Mouse (Mus musculus) CH12.LX (cell line): ENCODE results near the gene Rasgrp3. TPM values are rescaled to one million over a fixed set of nuclear protein-coding genes. Genes with fewer than 3 reads are reported as not detected.

Experiments
- DNase-seq: peaks from one replicate; pipeline ENCODE4 v3.0.0-alpha.2; 2013; ENCODE audit errors: extremely low read depth
- H3K27ac ChIP-seq: 2 replicates; pipeline ENCODE4 v1.5.1; 2012; ENCODE audit warnings: low read depth, mild to moderate bottlenecking, control low read depth, moderate library complexity; ENCODE audit not compliant: insufficient read depth
- H3K27me3 ChIP-seq: replicated peaks from 2 replicates; pipeline ENCODE3; 2012; ENCODE audit warnings: inconsistent platforms
- H3K36me3 ChIP-seq, 2 experiments: replicated peaks in 1 of 2; 2 replicates each; pipeline versions ENCODE3 to v1.6.1; 2012; ENCODE audit warnings: inconsistent platforms in 1 of 2, low read length in 1 of 2, mild to moderate bottlenecking in 1 of 2, mixed read lengths in 1 of 2, moderate library complexity in 1 of 2; ENCODE audit not compliant: control insufficient read depth in 1 of 2, insufficient read depth in 1 of 2
- H3K4me1 ChIP-seq, 2 experiments: 2 replicates each; pipeline ENCODE4 v1.6.1; 2012; ENCODE audit warnings: inconsistent platforms in 1 of 2, moderate library complexity in 1 of 2; ENCODE audit not compliant: insufficient read depth in 2 of 2, control insufficient read depth in 1 of 2
- H3K4me2 ChIP-seq: 2 replicates; pipeline ENCODE4 v1.6.1; 2012; ENCODE audit warnings: low read depth, mild to moderate bottlenecking, control low read depth; ENCODE audit not compliant: poor library complexity, insufficient read depth, severe bottlenecking
- H3K4me3 ChIP-seq, 3 experiments: fragments of 150-350 bp in 1 of 3; sonication (generic) in 1 of 3; replicated peaks in 1 of 3; 2 replicates each; pipeline versions ENCODE3 to v1.5.1; 2011 to 2012; ENCODE audit warnings: low read depth in 2 of 3, low read length in 2 of 3, mild to moderate bottlenecking in 2 of 3, moderate library complexity in 2 of 3, control low read depth in 1 of 3, improper control_type of control experiment in 1 of 3, inconsistent platforms in 1 of 3, mixed read lengths in 1 of 3; ENCODE audit not compliant: poor library complexity in 1 of 3
- H3K79me2 ChIP-seq: replicated peaks from 2 replicates; pipeline ENCODE4 v1.6.1; 2012; ENCODE audit warnings: mild to moderate bottlenecking, moderate library complexity; ENCODE audit not compliant: control insufficient read depth, poor library complexity, insufficient read depth, severe bottlenecking; ENCODE audit errors: extremely low read depth
- H3K9ac ChIP-seq: 2 replicates; pipeline ENCODE4 v1.6.1; 2012; ENCODE audit warnings: low read depth, mild to moderate bottlenecking, control low read depth, moderate library complexity; ENCODE audit not compliant: insufficient read depth
- H3K9me3 ChIP-seq: replicated peaks from 2 replicates; pipeline ENCODE3; 2012; ENCODE audit warnings: low read length, inconsistent platforms, mixed read lengths
- CTCF ChIP-seq, 2 experiments: IDR thresholded peaks in 1 of 2; conservative IDR thresholded peaks in 1 of 2; 2 replicates each; pipeline ENCODE4 v1.5.1; 2011 to 2012; ENCODE audit warnings: low read depth in 2 of 2, low read length in 2 of 2, improper control_type of control experiment in 1 of 2, inconsistent platforms in 1 of 2, mild to moderate bottlenecking in 1 of 2, moderate library complexity in 1 of 2
- E2F4 ChIP-seq: IDR thresholded peaks from 2 replicates; pipeline ENCODE4 v1.6.1; 2011; ENCODE audit warnings: low read depth, low read length, improper control_type of control experiment; ENCODE audit not compliant: insufficient replicate concordance
- EP300 ChIP-seq: IDR thresholded peaks from 2 replicates; pipeline ENCODE4 v1.6.1; 2011; ENCODE audit warnings: low read length, improper control_type of control experiment
- GABPA ChIP-seq: IDR thresholded peaks from 2 replicates; pipeline ENCODE4 v1.6.1; 2012; ENCODE audit warnings: low read depth, low read length, improper control_type of control experiment, inconsistent platforms; ENCODE audit not compliant: insufficient replicate concordance
- IRF4 ChIP-seq: IDR thresholded peaks from 2 replicates; pipeline ENCODE4 v1.6.1; 2014; ENCODE audit warnings: low read depth, mild to moderate bottlenecking, inconsistent platforms, low read length, improper control_type of control experiment
- JUN ChIP-seq: IDR thresholded peaks from 2 replicates; pipeline ENCODE4 v1.6.1; 2011; ENCODE audit warnings: low read depth, mild to moderate bottlenecking, low read length, improper control_type of control experiment, moderate library complexity; ENCODE audit not compliant: insufficient read depth
- JUND ChIP-seq: conservative IDR thresholded peaks from 2 replicates; pipeline ENCODE4 v1.6.1; 2011; ENCODE audit warnings: low read depth, low read length, improper control_type of control experiment
- KAT2A ChIP-seq: IDR thresholded peaks from 2 replicates; pipeline ENCODE4 v1.6.1; 2012; ENCODE audit warnings: low read length, improper control_type of control experiment, inconsistent platforms; ENCODE audit not compliant: insufficient replicate concordance
- MAFK ChIP-seq: IDR thresholded peaks from 2 replicates; pipeline ENCODE4 v1.6.1; 2011; ENCODE audit warnings: low read length, improper control_type of control experiment; ENCODE audit not compliant: insufficient replicate concordance
- MAX ChIP-seq: IDR thresholded peaks from 2 replicates; pipeline ENCODE4 v1.6.1; 2011; ENCODE audit warnings: low read length, improper control_type of control experiment
- MAZ ChIP-seq: IDR thresholded peaks from 2 replicates; pipeline ENCODE4 v1.6.1; 2012; ENCODE audit warnings: low read depth, mild to moderate bottlenecking, inconsistent platforms, low read length, improper control_type of control experiment, moderate library complexity
- MEF2A ChIP-seq: IDR thresholded peaks from 2 replicates; pipeline ENCODE4 v1.6.1; 2014; ENCODE audit warnings: low read depth, mild to moderate bottlenecking, inconsistent platforms, low read length, improper control_type of control experiment, borderline replicate concordance
- MXI1 ChIP-seq: IDR thresholded peaks from 2 replicates; pipeline ENCODE4 v1.6.1; 2011; ENCODE audit warnings: mild to moderate bottlenecking, low read depth, low read length, improper control_type of control experiment
- MYC ChIP-seq: IDR thresholded peaks from 2 replicates; pipeline ENCODE4 v1.6.1; 2011; ENCODE audit warnings: low read depth, mild to moderate bottlenecking, improper control_type of control experiment, low read length
- NELFE ChIP-seq: IDR thresholded peaks from 2 replicates; pipeline ENCODE4 v1.6.1; 2011; ENCODE audit warnings: low read depth, low read length, improper control_type of control experiment
- PAX5 ChIP-seq: IDR thresholded peaks from 2 replicates; pipeline ENCODE4 v1.6.1; 2012; ENCODE audit warnings: low read length, inconsistent platforms, mixed read lengths
- POLR2A ChIP-seq: IDR thresholded peaks from 2 replicates; pipeline ENCODE4 v1.6.1; 2011; ENCODE audit warnings: low read depth, mild to moderate bottlenecking, improper control_type of control experiment, low read length
- POLR2AphosphoS2 ChIP-seq: IDR thresholded peaks from 2 replicates; pipeline ENCODE4 v1.6.1; 2011; ENCODE audit warnings: low read depth, low read length, improper control_type of control experiment
- RAD21 ChIP-seq: IDR thresholded peaks from 2 replicates; pipeline ENCODE4 v1.6.1; 2011; ENCODE audit warnings: low read depth, mild to moderate bottlenecking, low read length, improper control_type of control experiment, moderate library complexity
- RCOR1 ChIP-seq: conservative IDR thresholded peaks from 2 replicates; pipeline ENCODE4 v1.6.1; 2012; ENCODE audit warnings: low read depth, mild to moderate bottlenecking, inconsistent platforms, low read length, improper control_type of control experiment
- SIN3A ChIP-seq: IDR thresholded peaks from 2 replicates; pipeline ENCODE4 v1.6.1; 2012; ENCODE audit warnings: low read length, improper control_type of control experiment, inconsistent platforms
- SMC3 ChIP-seq: IDR thresholded peaks from 2 replicates; pipeline ENCODE4 v1.6.1; 2011; ENCODE audit warnings: low read depth, low read length, improper control_type of control experiment
- UBTF ChIP-seq: IDR thresholded peaks from 2 replicates; pipeline ENCODE4 v1.6.1; 2012; ENCODE audit warnings: low read depth, mild to moderate bottlenecking, inconsistent platforms, low read length, improper control_type of control experiment, moderate library complexity
- USF1 ChIP-seq: IDR thresholded peaks from 2 replicates; pipeline ENCODE4 v1.6.1; 2014; ENCODE audit warnings: low read depth, mild to moderate bottlenecking, inconsistent platforms, low read length, improper control_type of control experiment
- USF2 ChIP-seq: conservative IDR thresholded peaks from 2 replicates; pipeline ENCODE4 v1.6.1; 2011; ENCODE audit warnings: low read depth, low read length, improper control_type of control experiment
- ZMIZ1 ChIP-seq: IDR thresholded peaks from 2 replicates; pipeline ENCODE4 v1.6.1; 2012; ENCODE audit warnings: low read depth, mild to moderate bottlenecking, inconsistent platforms, low read length, improper control_type of control experiment
- ZNF384 ChIP-seq: IDR thresholded peaks from 2 replicates; pipeline ENCODE4 v1.6.1; 2012; ENCODE audit warnings: low read depth, low read length, improper control_type of control experiment, inconsistent platforms
- dilution Hi-C: fragments of 300-500 bp; cut with MboI; formaldehyde crosslinking; loops from 2 replicates; pipeline ENCODE4 v1.14.3; 2020; ENCODE audit warnings: low sequenced_read_pairs; ENCODE audit not compliant: extremely low pct_unique_long_range_greater_than_20kb, extremely low pct_ligation_motif_present
- in situ Hi-C: fragments of 300-500 bp; cut with MboI; formaldehyde crosslinking; loops from 3 replicates; pipeline ENCODE4 v1.14.3; 2019; ENCODE audit warnings: low sequenced_read_pairs, low pct_ligation_motif_present, low pct_unique_long_range_greater_than_20kb, mixed read lengths
- polyA plus RNA-seq: library from polyadenylated mRNA; unstranded; fragments of >175 nt; gene quantifications from 2 replicates; pipeline ENCODE4 v1.2.1, GENCODE M21; 2012; ENCODE audit warnings: low read depth; ENCODE audit not compliant: insufficient read length
- total RNA-seq, 2 experiments: library from RNA; depleted of rRNA; stranded (reverse); fragments of 300-350 nt in 1 of 2; fragments of >200 nt in 1 of 2; gene quantifications; 2 replicates each; pipeline ENCODE4 v1.2.3; 2012 to 2014

The Rasgrp3 gene
- total and polyA plus RNA-seq, 3 experiments, result 79.6 to 164 (median 161) TPM

DNA sequence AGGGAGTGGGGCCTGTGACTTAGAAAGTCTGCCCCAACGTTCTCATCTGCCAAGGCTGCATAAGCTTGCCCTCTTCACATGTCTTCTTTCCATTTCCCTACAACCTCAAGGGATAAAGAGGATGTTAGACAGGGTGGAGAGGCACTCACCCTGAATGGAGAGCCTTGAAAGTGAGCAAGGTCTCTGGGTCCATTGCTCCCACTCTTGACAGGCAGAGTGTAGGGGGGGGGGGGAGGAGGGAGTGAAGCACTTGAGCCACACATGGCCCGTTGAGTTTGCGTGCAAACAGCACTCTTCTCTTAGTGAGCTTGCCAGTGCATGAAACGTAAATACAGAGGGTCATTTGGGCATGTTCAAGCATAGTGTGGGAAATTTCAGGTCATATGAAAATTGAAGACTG, 59.5 kb downstream of the Rasgrp3 start:
- no peak for DNase-seq
- Histone ChIP-seq H3K4me3 (no peak overlapping the region), H3K4me2 (no peak overlapping the region), H3K36me3 (peaks cover 60 to 86% of the 10 kb centered on the region in 2 experiments), H3K9ac (no peak overlapping the region), H3K79me2 (peaks cover 14% of the 10 kb centered on the region), H3K27me3 (no peaks in the 10 kb centered on the region), H3K9me3 (no peaks in the 10 kb centered on the region), H3K27ac (peak overlapping the region; percentile 1; the same call in 1 of the 2 replicates), H3K4me1 (peaks cover 8 to 32% of the 10 kb centered on the region in 2 experiments)
- in situ Hi-C loops (no loop called here), dilution Hi-C loops (no loop called here)
- TF ChIP-seq MEF2A (no peak), ZMIZ1 (no peak), POLR2A (no peak), CTCF (conservative IDR thresholded peaks at IDR 0.05 in 1 of 2, IDR thresholded peaks at IDR 0.05 in 1 of 2; ENCODE audit: low read depth in 2 of 2, low read length in 2 of 2) (no peak), UBTF (no peak), NELFE (no peak), MAZ (no peak), IRF4 (no peak), SMC3 (no peak), SIN3A (no peak), ZNF384 (no peak), KAT2A (no peak), MAX (no peak), PAX5 (no peak)

DNA sequence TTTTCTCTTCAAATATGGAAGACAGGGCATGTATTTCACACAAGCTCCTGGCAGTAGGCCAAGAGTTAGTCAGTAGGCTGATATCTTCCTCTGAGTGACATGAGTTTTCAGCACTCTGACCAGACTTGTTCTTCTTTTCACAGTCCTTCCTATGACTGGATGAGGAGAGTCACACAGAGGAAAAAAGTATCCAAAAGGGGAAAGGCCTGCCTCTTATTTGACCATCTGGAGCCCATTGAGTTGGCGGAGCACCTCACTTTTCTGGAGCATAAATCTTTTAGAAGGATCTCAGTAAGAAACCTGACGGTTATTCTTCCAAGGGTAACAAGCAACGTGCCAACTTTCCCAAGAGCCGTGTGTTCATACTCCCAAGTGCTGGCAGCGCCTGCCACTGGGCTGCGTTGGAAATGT, 62.5 kb downstream of the Rasgrp3 start:
- peaks cover 60 to 84% of the 10 kb centered on the region in 2 experiments for H3K36me3 ChIP-seq
- no peaks in the 10 kb centered on the region for H3K27me3 ChIP-seq
- dilution Hi-C loops (no loop called here), in situ Hi-C loops (no loop called here)
- H3K27ac ChIP-seq, result no peak overlapping the region
- no peak overlapping the region for H3K9ac ChIP-seq
- no peak for TF ChIP-seq MAFK
- TF ChIP-seq ZNF384, result no peak
- TF ChIP-seq E2F4, result no peak
- TF ChIP-seq GABPA, result no peak
- TF ChIP-seq RAD21, result no peak
- no peak for TF ChIP-seq POLR2AphosphoS2
- no peak for TF ChIP-seq KAT2A
- TF ChIP-seq MXI1, result no peak
- TF ChIP-seq USF1, result no peak
- no peak for TF ChIP-seq MYC
- no peak for TF ChIP-seq NELFE
- TF ChIP-seq JUN, result no peak
- no peak for TF ChIP-seq RCOR1
- TF ChIP-seq MAX, result no peak
- TF ChIP-seq EP300, result no peak
- no peak for TF ChIP-seq SMC3
- no peak for TF ChIP-seq USF2
- no peak for TF ChIP-seq PAX5
- TF ChIP-seq JUND, result no peak
- TF ChIP-seq ZMIZ1, result no peak
- DNase-seq, result no peak
- no peaks in the 10 kb centered on the region for H3K9me3 ChIP-seq
- H3K4me2 ChIP-seq, result no peak overlapping the region
- 0 out of 2 replicates have a peak, but pooled peaks cover 3% of the 10 kb centered on the region for H3K79me2 ChIP-seq
- peaks cover 5 to 38% of the 10 kb centered on the region in 2 experiments for H3K4me1 ChIP-seq
- no peak overlapping the region for H3K4me3 ChIP-seq
